Mouse (Mus musculus): ENCODE data around the gene Zfp354b.

Zfp354b gene

GRCm38 (mm10) chr11:50883756-50884155 lies 47.7 kb downstream of the Zfp354b start:
- no peak for DNase-seq (ENCODE audit: low spot score)

GRCm38 (mm10) chr11:50878641-50879040 lies 52.8 kb downstream of the Zfp354b start:
- DNase-seq (ENCODE audit: low spot score) = no peak
